Mouse (Mus musculus) embryonic fibroblast, embryonic 13.5 days (primary cell): ENCODE results near the gene AI182371.

Source experiments
- CTCF ChIP-seq: IDR thresholded peaks from 2 replicates; pipeline ENCODE4 v1.5.1; 2011; ENCODE audit warnings: mild to moderate bottlenecking, control low read depth, low read length, moderate library complexity, borderline replicate concordance; ENCODE audit not compliant: insufficient read depth
- POLR2A ChIP-seq: IDR thresholded peaks from 2 replicates; pipeline ENCODE4 v1.6.1; 2011; ENCODE audit warnings: low read depth, mild to moderate bottlenecking, control low read depth, low read length, moderate library complexity

DNA sequence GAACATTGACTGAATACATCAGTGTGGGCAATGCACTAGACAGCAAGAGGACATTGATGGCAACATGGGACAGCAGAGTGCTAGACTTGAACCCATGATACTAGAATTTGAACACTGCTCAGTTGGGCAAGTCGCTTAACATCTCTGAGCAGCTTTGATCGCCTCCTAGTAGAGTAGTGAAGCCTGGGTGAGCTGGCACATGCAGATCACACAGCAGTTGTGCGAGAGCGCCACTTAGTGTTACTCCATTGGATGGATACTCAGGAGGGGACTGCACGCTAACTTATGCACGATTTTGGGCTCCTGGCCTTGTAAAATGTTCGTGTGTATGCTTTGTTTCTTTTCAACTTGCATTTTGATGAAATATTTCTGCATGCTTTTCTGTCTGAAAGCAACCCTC, 23.4 kb upstream of the AI182371 start:
- peak; percentile 41; the same call in 1 of the 2 replicates for TF ChIP-seq CTCF
- no peak for TF ChIP-seq POLR2A
